Mouse (Mus musculus) heart, postnatal 25 days (tissue): Measurements from ENCODE around the gene Eral1. TPM values are rescaled to one million over a fixed set of nuclear protein-coding genes. Genes with fewer than 3 reads are reported as not detected.

ENCODE experiments used
- DNase-seq: peaks from one replicate; pipeline ENCODE4 v3.0.0; 2022; ENCODE audit warnings: low spot score
- intact Hi-C: fragments of 180-260 bp; cut with DNase I; formaldehyde crosslinking; loops from one replicate; pipeline ENCODE4 v1.15.1; 2025
- total RNA-seq, 2 experiments: library from RNA; stranded (reverse); gene quantifications; 2 replicates each; pipeline ENCODE4 v1.2.3; 2021

Gene Eral1
- total RNA-seq = 10 to 100 TPM; 25.7 to 27.6 TPM

DNA sequence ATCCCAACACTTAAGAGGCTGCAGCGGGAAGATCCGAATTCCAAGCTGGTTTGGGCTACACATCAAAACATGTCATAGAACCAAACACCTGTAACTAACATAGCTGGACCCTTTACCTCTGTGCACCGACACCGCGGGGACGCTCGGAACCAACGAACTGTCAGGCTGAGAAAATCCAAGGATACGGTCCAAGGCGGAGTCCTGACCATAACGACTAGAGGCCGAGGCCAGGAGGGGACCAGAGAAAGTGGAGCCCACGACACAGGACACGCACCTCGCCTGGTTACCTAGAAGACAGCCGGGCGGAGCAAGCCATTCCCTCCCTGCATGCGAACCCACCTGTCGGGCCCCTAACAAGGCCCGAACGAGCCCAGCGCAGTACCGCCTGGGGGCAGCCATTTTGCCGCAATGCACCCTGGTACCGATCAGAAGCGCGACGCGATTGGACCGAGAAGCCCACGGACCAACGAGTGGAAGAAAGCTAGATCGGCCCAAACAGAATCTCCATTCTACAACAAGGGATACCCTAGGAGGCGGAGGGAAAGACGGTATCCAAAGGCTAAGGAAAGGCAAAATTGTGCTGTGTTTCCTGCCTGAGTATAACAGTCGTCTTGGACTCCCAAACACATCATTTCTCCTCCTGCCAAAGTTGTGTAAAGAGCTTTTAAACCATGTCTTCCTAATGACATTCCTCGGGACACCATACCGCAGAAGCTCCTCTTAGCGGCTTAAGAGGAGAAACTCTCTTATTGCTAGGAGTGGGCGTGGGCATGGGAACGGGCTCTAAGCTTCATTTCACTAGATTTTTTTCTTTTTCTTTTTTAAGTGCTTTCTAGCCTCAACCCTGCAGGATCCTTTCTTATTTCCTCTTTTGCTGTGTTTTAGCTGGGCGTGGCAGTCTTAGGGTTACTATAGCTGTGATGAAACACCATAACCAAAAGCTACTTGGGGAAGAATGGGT lies at the start of gene Eral1:
Gene Eral1, minus strand, starts transcription at position 423 of the 961 bp plus-strand sequence.
- peak; percentile 64 for DNase-seq
- intact Hi-C loops = loop anchor here (5.0 kb wide), 1 partner anchor 77 kb away; no protein-coding TSS in a partner anchor

DNA sequence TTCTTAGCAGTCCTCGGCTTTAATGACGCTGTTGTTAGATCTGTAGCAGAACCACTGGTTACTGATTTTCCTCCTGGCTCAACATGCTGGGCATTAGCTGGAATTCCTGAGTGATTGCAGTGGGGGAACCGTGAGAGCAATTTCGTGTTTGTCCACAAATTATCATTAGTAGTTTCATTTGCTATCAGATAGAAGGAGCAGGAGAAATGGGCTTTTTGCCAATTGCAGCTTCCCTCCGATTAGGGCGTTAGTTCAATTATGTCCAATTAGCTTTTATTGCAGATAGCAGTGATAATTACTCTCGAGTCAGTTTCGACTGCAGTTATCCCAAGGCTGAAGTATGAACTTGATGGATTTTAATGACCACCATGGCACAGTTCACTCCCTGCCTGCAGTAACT lies 49.3 kb upstream of the Eral1 start:
- no peak for DNase-seq
- intact Hi-C loops = no loop called here

DNA sequence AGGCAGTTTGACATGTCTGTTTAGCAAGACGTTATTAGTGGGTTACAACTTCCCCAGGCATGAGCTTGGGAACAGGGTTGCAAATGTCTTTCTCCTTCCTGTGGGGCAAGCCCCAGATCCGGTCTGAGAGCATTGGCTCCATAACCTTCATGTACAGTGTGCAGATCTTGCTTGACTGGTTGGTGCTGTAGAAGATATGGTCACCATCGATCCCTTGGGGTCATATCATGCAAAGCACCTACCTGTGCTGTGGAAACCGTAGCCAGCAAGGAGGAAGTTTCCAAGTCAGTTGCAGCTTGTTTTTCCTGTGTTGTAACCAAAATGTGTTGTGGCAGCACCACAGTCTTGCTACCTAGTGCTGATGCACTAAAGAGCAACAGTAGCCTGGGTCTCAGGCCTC lies 46.6 kb upstream of the Eral1 start:
- DNase-seq = no peak
- intact Hi-C loops = no loop called here

DNA sequence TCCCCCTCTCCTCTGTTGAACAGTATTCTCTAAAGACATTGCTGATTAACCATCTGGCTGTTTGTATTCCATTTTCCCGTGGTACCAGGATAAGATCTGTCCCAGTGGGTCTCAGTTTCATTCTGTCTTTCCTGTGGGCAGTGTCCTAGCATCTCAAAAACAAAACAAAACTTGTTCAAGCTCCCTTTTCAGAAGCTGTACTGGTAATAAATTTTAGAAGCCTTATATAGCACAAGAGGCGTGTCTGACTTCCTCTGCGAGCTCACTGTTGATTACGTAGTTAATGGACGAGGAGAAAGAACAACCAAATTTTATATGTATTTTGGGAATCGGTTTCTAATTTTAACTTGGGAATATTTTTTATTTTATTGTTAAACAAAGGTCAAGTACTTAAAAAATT lies 45.5 kb upstream of the Eral1 start:
- intact Hi-C loops = no loop called here
- DNase-seq = no peak

DNA sequence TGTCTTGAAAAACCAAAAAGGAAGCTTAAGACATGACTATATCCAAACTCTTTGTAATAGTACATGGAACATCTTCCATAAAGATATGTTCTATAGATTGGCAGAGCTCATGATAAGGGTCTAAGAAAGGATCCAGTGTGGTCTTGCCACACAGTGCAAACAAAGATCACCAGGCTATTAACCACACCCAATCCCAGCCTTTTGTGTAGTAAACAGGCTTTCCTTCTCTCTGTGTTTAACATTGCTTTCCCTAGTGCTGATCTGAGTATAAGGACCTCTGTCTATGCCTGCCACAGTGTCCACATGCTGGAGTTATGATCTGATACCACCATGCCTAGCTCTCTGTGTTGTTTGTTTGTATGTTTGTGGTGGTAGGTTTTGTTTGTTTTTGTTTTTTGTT lies 43.6 kb upstream of the Eral1 start:
- intact Hi-C loops = no loop called here
- no peak for DNase-seq

DNA sequence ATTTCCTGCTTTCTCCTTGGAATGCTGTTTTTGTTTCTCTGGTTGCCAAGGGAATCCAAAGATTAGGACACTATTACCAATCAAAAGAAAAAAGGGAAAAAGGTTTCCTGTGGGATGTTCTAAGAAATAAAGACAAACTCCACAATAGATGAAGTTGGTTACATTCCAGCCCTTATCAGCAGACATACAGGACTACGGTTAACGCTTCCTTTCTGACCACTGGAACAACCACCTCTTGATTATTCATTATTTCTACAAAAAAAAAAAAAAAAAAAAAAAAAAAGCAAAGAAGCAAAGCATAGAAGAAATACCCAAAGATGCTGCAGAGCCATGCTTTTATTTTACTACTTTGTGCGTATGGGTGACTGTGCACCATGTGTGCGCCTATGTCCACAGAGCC lies 42.6 kb upstream of the Eral1 start:
- intact Hi-C loops = no loop called here
- DNase-seq = no peak

DNA sequence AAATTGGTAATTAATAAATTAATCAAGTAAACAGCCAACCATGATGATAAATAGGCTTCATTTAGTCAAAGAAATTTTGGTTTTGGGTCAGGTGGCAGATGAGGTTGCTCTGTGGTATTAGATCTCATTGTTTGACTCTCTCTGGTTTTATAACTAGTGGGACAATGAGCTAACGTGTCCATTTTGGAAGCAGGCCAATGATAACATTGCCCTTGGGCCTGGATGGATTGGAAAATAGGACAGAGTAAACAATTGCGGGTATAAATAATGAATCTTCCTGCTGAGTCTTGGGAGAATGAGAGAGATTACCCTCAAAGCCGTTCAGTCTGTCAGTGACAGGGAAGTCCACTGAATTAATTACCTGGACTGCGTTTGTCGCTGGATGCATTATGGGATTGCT lies 41.0 kb upstream of the Eral1 start:
- DNase-seq = peak; percentile 14
- intact Hi-C loops = no loop called here

DNA sequence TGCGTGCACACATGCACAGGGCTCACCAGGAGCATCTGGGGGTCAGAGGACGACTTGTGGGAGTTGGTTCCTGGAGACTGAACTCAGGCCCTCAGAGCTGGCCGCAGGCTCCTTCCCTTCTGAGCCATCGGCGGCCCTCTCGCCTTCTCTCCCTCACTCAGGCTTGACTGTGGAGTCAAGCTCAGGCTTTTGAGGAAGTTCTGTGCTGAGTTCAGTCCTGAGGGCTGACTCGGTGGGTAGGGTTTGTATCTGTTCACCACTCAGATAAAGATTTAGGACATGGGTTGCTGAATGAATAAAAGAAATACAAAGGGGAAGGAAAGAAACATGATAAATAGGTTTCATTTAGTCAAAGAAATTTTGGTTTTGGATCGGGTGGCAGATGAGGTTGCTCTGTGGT lies 39.7 kb upstream of the Eral1 start:
- intact Hi-C loops = no loop called here
- DNase-seq = no peak

DNA sequence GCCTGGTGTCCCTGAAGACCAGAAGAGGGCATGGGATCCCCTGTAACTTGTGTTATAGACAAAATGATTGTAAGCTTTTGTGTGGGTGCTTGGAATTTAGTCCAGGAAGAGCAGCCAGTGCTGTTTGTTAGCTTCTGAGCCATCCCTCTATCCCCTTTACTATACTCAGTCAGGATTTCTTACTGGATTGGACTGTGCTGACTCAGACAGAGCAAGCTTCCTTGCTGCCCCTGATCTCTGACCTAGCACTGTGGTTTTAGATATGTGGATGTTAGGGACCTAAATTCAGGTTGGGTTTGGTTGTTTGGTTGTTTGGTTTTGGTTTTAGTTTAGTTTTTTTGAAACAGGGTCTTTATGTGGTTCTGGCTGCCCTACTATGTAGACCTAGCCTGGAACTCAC lies 38.3 kb upstream of the Eral1 start:
- intact Hi-C loops = no loop called here

DNA sequence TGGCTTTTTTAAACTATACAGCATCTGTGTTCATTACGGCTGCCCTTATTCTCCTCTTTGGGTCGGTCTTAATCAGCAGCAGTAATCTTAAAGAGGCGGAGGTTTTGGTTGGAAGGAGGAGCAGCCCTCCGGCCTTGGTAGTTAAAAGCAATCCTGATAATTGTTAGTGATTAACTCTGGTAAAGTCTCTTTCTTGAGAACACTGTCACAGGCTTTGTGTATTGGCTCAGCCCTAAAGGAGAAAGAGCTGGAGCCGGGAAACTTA lies 35.9 kb upstream of the Eral1 start:
- intact Hi-C loops = no loop called here

More for the DNA sequence above, 38.3 kb upstream of the Eral1 start:
- DNase-seq = no peak

DNA sequence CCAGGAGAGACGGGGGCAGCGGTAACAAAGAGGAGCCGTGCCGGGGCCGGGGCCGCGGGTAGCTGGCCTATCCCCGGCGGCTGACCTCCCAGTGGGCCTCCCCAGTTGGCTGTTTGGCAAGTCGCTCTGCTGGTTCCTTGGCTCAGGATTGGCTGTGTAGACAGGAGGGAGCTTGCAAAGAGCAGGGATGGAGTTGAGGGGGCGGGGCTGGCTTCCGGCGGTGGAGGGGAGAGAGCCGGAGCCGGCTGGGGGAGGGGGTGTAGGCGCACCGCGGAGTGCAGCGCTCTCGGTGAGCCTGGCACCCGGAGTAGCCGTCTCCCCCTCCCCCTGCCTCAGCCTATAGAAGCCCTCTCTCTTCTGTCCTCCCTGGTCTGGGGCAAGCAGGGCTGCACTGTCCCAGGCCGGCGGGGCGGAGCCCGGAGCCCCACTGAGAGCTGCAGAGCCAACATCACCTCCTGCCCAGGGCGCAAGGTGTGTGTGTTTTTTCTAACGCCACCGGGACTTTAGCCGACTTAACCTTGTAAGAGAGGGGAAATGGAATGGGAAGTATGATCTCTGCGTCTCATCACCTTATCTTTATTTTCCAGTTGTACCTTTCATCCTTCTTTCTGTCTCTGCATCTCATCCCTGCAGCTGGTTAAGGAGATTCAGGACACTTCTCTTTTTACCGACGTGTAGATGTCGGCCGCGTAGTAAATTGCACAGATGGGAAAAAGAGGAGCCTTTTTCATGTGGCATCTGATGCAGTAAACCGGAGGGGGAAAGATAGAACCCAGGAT lies 35.4 kb upstream of the Eral1 start:
- DNase-seq = peak; percentile 93
- intact Hi-C loops = no loop called here

More for the DNA sequence above, 35.9 kb upstream of the Eral1 start:
- DNase-seq = no peak

DNA sequence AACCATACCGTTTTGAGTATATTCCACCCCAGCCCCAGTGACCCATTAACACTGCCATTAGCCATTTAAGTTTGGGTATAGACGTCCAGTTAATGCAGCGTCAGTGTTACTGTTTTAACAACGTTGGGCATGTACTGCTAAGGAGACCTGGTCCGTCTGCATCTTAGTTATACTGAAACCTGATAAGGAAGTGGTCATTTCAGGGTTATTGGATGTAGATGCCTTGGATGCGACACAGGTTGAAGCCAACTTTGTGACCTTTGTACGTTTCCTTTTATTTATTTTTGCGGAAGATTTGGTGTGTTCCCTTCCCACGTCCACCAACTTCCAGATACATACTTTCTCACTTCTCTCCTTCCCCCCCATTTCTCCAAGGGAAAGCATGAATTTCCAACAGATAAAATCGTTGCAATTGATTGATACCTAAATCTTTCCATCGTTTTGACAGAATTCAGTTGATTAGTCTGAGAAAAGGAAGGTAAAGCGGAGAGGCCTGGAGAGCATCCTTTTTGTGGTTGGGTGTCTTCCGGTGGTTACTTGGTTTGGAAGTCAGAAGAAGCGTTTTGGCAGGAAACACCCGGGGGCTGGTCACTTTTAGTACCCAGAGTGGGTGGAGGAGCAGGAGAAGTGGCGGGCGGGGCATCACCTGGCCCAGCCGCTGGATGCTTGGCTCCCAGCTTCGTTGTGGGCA lies 34.6 kb upstream of the Eral1 start:
- DNase-seq = no peak
- intact Hi-C loops = no loop called here

DNA sequence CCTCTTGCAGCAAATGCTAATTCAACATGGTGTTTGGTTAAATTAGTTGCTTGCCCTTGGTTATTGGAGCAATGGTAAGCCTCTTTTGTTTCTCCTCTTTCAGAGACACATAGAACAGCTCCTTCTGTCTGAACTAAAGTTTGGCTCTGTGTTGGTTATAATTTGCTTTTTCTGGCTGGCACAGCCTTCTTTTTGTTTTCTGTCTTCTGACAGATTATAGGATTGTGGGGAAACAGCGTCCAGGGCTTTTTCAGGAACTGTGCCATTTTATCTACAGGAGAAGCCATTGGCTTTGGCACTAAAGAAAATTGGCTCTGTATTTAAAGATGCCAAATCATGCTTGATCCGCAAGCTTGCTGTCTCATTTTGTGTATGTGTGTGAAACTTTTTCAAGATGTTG lies 33.4 kb upstream of the Eral1 start:
- intact Hi-C loops = no loop called here

DNA sequence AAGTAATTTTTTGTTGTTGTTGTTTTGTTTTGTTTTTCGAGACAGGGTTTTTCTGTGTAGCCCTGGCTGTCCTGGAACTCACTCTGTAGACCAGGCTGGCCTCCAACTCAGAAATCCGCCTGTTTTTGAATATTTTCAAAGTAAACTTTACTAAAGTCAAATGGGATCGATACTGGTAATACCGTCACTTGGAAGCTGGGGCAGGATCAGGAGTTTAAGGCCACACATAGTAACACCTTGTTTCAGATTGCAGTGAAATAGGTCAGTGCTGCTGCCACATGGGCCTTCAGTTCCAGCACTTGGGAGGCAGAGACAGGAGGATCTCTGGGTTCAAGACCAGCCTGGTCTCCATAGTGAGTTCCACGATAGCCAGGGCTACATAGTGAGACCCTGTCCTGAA lies 24.3 kb upstream of the Eral1 start:
- intact Hi-C loops = no loop called here
- DNase-seq = no peak

More for the DNA sequence above, 33.4 kb upstream of the Eral1 start:
- no peak for DNase-seq

DNA sequence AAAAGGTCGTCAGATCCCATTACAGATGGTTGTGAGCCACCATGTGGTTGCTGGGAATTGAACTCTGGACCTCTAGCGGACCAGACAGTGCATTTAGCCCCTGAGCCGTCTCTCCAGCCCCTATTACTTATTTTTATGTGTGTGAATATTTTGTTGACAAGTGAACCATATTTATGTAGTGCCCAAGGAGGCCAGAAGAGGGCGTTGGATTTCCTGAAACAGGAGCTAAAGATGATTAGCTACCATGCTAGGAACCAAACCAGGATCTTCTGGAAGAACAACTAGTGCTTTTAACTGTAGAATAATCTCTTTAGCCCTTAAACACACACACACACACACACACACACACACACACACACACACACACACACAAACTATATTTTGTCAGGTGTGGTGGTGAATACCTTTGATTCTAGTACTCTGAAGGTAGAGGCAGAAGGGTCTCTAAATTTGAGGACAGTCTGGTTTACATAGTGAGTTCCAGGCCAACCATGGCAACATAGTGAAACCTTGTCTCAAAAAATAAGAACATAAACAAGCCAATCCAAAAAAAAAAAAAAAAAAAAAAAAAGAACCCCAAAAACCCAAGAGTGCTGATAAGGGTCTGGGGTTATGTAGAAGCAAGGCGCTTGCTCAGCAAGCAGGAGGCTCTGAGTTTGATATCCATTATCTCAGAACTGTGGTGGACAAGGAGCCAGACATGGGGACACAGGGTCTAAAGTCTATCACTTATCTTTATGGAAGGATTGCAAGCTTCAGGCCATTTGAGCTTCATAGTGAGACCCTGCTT lies 23.0 kb upstream of the Eral1 start:
- DNase-seq = no peak
- intact Hi-C loops = no loop called here

DNA sequence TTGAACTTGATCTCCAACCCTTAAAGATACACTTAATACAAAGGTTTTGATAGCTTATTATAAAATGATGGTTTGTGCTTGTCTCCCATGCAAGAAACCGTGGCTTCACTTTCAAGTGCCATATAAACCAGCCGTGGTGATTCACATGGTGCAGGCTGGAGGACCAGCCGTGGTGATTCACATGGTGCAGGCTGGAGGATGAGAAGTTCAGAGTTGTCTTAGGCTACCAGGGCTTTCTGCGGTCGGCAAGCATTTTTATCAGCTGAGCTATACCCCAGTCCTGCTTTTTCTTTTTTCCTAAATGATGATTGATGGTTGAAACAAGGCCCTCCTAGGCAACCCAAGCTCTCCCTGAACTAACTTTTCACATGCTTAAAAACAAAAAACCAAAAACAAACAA lies 22.0 kb upstream of the Eral1 start:
- DNase-seq = no peak
- intact Hi-C loops = no loop called here

DNA sequence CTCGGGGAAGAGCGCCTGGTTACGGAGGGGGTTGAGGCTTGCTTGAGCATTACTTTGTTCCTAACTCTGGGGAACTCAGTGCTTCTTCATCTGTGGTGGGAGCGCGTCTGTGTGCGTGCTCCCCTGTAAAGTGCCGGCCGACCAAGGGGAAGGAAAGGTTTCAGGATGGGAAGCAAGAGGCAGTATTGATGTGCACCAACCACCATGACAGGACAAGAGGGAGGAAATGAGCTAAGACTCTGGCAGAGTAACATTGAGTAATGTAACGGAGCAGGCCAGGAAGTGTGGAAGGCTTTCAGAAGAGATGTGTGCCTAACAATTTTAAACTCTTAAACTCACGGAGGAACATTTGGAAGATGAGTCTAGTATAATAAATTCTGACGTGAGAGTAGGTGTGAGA lies 20.6 kb upstream of the Eral1 start:
- intact Hi-C loops = no loop called here
- DNase-seq = no peak

DNA sequence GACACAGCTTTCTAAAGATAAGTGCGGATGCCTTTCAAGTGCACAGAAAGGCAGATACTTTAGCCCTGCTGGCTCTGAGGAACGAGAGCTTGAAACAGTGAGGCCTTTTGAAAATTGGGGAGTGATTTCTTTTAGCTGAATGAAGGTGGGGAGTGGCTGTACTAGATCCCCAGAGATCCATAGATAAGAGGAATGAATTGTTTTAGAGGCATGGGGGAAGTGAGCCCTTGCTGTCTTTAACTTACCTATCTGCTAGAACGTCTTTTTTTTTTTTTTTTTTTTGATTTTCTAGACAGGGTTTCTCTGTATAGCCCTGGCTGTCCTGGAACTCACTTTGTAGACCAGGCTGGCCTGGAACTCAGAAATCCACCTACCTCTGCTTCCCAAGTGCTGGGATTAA lies 16.9 kb upstream of the Eral1 start:
- no peak for DNase-seq
- intact Hi-C loops = loop anchor here (5.0 kb wide), 1 partner anchor 35 kb away; no protein-coding TSS in a partner anchor

DNA sequence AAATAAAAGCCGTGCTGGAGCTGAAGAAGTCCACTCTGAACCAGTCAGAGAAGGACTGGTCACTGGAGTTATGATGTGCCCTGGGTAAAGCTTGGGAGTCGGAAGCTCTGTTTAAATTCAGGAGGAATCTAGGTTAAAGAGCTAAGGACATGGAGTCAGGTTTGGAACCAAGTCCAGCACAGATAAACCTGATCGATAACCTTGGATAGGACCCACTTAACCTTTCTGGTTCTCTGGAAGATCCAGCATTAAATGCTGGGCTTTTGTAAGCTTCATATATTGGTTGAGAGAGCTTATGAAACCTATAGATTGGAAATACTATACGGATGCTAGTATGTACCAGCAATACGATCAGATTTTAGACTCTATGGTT lies 14.9 kb upstream of the Eral1 start:
- no peak for DNase-seq
- intact Hi-C loops = loop anchor here (5.0 kb wide), 1 partner anchor 37 kb away; no protein-coding TSS in a partner anchor
